Mouse (Mus musculus) lung, postnatal 0 days (tissue): ENCODE results near the gene Gigyf1.

Source experiments
- CTCF ChIP-seq: IDR thresholded peaks from 2 replicates; pipeline ENCODE4 v1.5.1; 2016; ENCODE audit warnings: antibody characterized with exemption, mild to moderate bottlenecking
- EP300 ChIP-seq: IDR thresholded peaks from 2 replicates; pipeline ENCODE4 v1.6.1; 2016; ENCODE audit warnings: antibody characterized with exemption, mild to moderate bottlenecking, control low read depth

DNA sequence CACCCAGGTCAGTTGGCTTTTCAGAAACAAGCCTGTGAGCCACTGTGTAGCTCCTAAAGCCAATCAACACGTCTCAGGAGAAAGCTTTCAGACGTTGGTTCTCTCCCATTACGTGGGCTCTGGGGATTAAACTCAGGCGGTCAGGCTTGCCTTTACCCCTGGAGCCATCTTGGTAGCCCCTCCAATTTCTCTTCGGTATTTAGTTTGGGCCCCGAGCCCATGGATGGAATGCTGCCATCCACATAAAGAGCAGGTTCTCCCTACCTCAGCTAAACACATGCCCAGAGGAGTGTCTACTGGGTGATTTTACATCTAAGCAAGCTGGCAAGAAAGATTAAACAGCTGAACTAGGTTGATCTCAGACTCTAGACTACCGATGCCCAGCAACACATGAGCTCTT, 18.2 kb upstream of the Gigyf1 start:
- TF ChIP-seq CTCF (no peak), EP300 (no peak)
